Mouse (Mus musculus) limb, embryonic 14.5 days (tissue): ENCODE measurements around the gene Kmt2c. TPM values are rescaled to one million over a fixed set of nuclear protein-coding genes. Genes with fewer than 3 reads are reported as not detected.
"Not testable (repeated sequence)": the region's sequence is repeated elsewhere in the genome, so short reads cannot be mapped to it uniquely, and the experiment has no call there.

Experiments used
- ATAC-seq: fragments of 200-750 bp; cut with Nextera tagmentation; 2 replicates; pipeline ENCODE4 v1.8.0; 2017; ENCODE audit warnings: low read depth, moderate number of reproducible peaks, moderate TSS enrichment; ENCODE audit not compliant: low FRiP score
- DNase-seq: peaks from one replicate; pipeline ENCODE4 v3.0.0-alpha.2; 2015; ENCODE audit warnings: low spot score
- H3K27ac ChIP-seq: fragments of 300-500 bp; sonication (generic); replicated peaks from 2 replicates; pipeline ENCODE4 v1.5.1; 2014; ENCODE audit warnings: low read depth, mild to moderate bottlenecking, low read length, moderate library complexity, mixed read lengths
- H3K27me3 ChIP-seq: fragments of 300-500 bp; sonication (generic); 2 replicates; pipeline ENCODE4 v1.6.1; 2014; ENCODE audit warnings: low read length, mixed read lengths; ENCODE audit not compliant: control insufficient read depth, insufficient read depth
- H3K36me3 ChIP-seq: fragments of 300-500 bp; sonication (generic); 2 replicates; pipeline ENCODE4 v1.6.1; 2014; ENCODE audit warnings: mild to moderate bottlenecking, low read length, moderate library complexity, mixed read lengths; ENCODE audit not compliant: control insufficient read depth, insufficient read depth
- H3K4me1 ChIP-seq: fragments of 300-500 bp; sonication (generic); 2 replicates; pipeline ENCODE4 v1.6.1; 2014; ENCODE audit warnings: antibody characterized with exemption, low read length, mixed read lengths; ENCODE audit not compliant: control insufficient read depth, insufficient read depth
- H3K4me2 ChIP-seq: fragments of 300-500 bp; sonication (generic); replicated peaks from 2 replicates; pipeline ENCODE4 v1.6.1; 2014; ENCODE audit warnings: low read depth, mild to moderate bottlenecking, low read length, moderate library complexity; ENCODE audit not compliant: severe bottlenecking
- H3K4me3 ChIP-seq: fragments of 300-500 bp; sonication (generic); replicated peaks from 2 replicates; pipeline ENCODE4 v1.5.1; 2014; ENCODE audit warnings: low read length
- H3K9ac ChIP-seq: fragments of 300-500 bp; sonication (generic); 2 replicates; pipeline ENCODE4 v1.6.1; 2014; ENCODE audit warnings: mild to moderate bottlenecking, low read depth, low read length, moderate library complexity; ENCODE audit not compliant: severe bottlenecking
- H3K9me3 ChIP-seq: fragments of 300-500 bp; sonication (generic); 2 replicates; pipeline ENCODE4 v1.6.1; 2016; ENCODE audit warnings: low read length; ENCODE audit not compliant: control insufficient read depth
- POLR2A ChIP-seq: fragments of 200-500 bp; IDR thresholded peaks from 2 replicates; pipeline ENCODE4 v1.8.0; 2012; ENCODE audit warnings: inconsistent platforms, mild to moderate bottlenecking, moderate library complexity, borderline replicate concordance; ENCODE audit not compliant: insufficient read depth, insufficient read length; ENCODE audit errors: extremely low read depth
- WGBS: fragments of 180-500 bp; shearing (Covaris S2); extraction: QIAGEN DNeasy Blood & Tissue Kit; methylation state at CpG from one replicate; pipeline ENCODE4 v1.1.7; 2014; 5-methylcytosine and 5-hydroxymethylcytosine counted together
- polyA plus RNA-seq, 2 experiments: library from polyadenylated mRNA; depleted of rRNA in 1 of 2; stranded (reverse) in 1 of 2; unstranded in 1 of 2; fragments of >200 nt; fragmentation: Nextera tagmentation in 1 of 2; extraction: Ambion mirVana in 1 of 2; gene quantifications; 2 replicates each; pipeline versions ENCODE4 v1.2.1 to v1.2.3; 2012 to 2014

The Kmt2c gene
- polyA plus RNA-seq, 2 experiments: 19.8 to 26.5 TPM

- peaks cover 5% of the 10 kb centered on the region; the same call in 1 of the 2 replicates for H3K4me1 ChIP-seq
- H3K27me3 ChIP-seq: no peaks in the 10 kb centered on the region
- peak; percentile 65; the same call in 1 of the 2 replicates for ATAC-seq
- H3K4me3 ChIP-seq: peak overlapping the region; percentile 40
- peak overlapping the region; percentile 43 for H3K9ac ChIP-seq
- no peaks in the 10 kb centered on the region for H3K9me3 ChIP-seq
- peak overlapping the region; percentile 47 for H3K4me2 ChIP-seq
- 3% methylated on average over 6 of the region's 6 CpGs for WGBS
- H3K36me3 ChIP-seq: no peaks in the 10 kb centered on the region
- DNase-seq: peak; percentile 81
- no peak for TF ChIP-seq POLR2A
- H3K27ac ChIP-seq: no peak overlapping the region
Measured at GRCm38 (mm10) chr5:25472070-25472469, 26.5 kb downstream of the Kmt2c start.

DNA sequence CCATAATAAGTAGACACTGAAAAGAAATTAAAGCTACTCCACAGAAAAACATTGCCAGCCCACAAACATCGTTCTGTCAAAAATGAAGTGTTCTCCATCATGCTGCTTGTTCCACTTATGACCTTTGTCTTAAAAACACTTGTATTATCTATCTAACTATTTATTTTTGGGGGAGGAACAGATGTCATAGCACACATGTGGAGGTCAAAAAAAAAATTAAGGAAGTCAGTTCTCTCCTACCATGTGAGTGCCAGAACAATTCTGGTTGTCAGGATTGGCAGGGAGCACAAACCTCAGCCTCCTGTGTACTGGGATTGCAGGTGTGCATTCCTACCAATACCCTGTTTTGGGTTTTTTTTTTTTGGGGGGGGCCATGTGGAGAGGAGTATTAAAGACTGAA, 36.6 kb downstream of the Kmt2c start:
- Histone ChIP-seq H3K9me3 (no peaks in the 10 kb centered on the region), H3K27me3 (no peaks in the 10 kb centered on the region), H3K4me1 (no peaks in the 10 kb centered on the region), H3K27ac (no peak overlapping the region), H3K36me3 (no peaks in the 10 kb centered on the region; the same call in 1 of the 2 replicates), H3K9ac (no peak overlapping the region), H3K4me3 (no peak overlapping the region), H3K4me2 (no peak overlapping the region)
- DNase-seq: no peak
- no peak for ATAC-seq
- no peak for TF ChIP-seq POLR2A
- 89% methylated on average over 1 of the region's 1 CpGs for WGBS

DNA sequence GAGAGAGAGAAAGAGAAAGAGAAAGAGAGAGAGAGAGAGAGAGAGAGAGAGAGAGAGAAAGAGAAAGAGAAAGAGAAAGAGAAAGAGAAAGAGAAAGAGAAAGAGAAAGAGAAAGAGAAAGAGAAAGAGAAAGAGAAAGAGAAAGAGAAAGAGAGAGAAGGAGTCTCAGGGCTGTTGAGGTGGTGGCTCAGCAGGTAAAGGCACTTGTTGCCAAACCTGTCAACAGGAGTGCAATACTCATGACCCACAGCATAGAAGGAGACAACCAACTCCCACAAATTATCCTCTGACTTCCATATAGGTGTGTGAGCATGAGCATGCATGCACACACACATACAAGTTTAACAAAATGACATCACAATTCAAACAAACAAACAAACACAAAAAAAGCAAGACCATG, 43.2 kb downstream of the Kmt2c start:
- not testable (repeated sequence) for H3K9ac ChIP-seq, H3K4me2 ChIP-seq, ATAC-seq, H3K4me1 ChIP-seq, H3K27me3 ChIP-seq, H3K4me3 ChIP-seq, DNase-seq, H3K9me3 ChIP-seq, H3K27ac ChIP-seq, H3K36me3 ChIP-seq

- WGBS: 85% methylated on average over 2 of the region's 2 CpGs
- no peak for ATAC-seq
- Histone ChIP-seq H3K4me1 (no peaks in the 10 kb centered on the region), H3K27me3 (no peaks in the 10 kb centered on the region), H3K27ac (no peak overlapping the region), H3K4me3 (no peak overlapping the region), H3K4me2 (no peak overlapping the region), H3K9me3 (no peaks in the 10 kb centered on the region), H3K9ac (no peak overlapping the region), H3K36me3 (no peaks in the 10 kb centered on the region)
- TF ChIP-seq POLR2A: no peak
- DNase-seq: no peak
Measured at GRCm38 (mm10) chr5:25452691-25453090, 45.9 kb downstream of the Kmt2c start.

DNA sequence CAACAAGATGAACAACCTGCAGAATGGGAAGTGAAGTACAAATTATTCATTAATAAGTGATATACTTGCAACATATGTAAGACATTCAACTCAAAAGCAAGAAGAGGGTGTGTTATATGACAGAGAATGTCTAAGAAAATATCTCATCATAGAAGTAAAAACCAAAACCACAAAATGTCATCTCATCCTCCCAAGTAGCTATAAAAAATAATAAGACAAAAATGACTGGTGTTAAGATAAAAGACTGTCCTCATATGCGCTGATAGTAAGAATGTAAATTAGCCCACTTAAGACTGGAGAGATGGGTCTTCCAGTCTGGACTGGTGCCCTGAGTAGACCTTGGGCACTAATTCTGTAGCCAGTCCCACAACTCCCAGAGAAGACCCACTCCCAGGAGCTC, 61.1 kb downstream of the Kmt2c start:
- no peak for DNase-seq

DNA sequence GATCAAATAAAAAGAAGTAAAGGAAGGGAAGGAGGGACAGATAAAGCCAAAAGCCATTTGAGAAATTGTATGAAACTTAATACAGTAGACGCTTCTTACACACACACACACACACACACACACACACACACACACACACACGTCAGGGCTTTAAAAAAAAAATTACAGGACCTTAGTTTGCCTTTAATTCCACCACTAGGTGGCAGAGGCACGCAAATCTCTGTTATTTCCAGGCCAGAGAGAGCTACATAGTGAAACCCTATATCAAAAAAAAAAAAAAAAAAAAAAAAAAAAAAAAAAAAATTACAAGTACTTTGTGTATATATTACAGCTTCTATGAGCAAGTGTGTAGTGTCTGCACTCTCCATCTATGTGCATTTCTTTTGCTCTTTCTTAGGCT, 62.5 kb downstream of the Kmt2c start:
- WGBS: 25% methylated on average over 3 of the region's 3 CpGs
- no peak; the same call in 1 of the 2 replicates for ATAC-seq
- no peak for TF ChIP-seq POLR2A

More for the DNA sequence above, 61.1 kb downstream of the Kmt2c start:
- Histone ChIP-seq H3K27me3 (no peaks in the 10 kb centered on the region), H3K27ac (no peak overlapping the region), H3K4me3 (no peak overlapping the region), H3K36me3 (no peaks in the 10 kb centered on the region), H3K9me3 (no peaks in the 10 kb centered on the region), H3K4me1 (no peaks in the 10 kb centered on the region), H3K9ac (no peak overlapping the region), H3K4me2 (no peak overlapping the region)
- TF ChIP-seq POLR2A: no peak
- no peak for ATAC-seq
- WGBS: 93% methylated on average over 1 of the region's 1 CpGs

More for the DNA sequence above, 62.5 kb downstream of the Kmt2c start:
- Histone ChIP-seq H3K9me3 (no peaks in the 10 kb centered on the region), H3K27me3 (no peaks in the 10 kb centered on the region), H3K27ac (no peak overlapping the region), H3K4me3 (no peak overlapping the region), H3K9ac (no peak overlapping the region), H3K36me3 (no peaks in the 10 kb centered on the region), H3K4me1 (no peaks in the 10 kb centered on the region), H3K4me2 (no peak overlapping the region)
- peak; percentile 78 for DNase-seq
